Mouse (Mus musculus): ENCODE results near the gene Atoh8. TPM values are rescaled to one million over a fixed set of nuclear protein-coding genes. Genes with fewer than 3 reads are reported as not detected.

Gene Atoh8
- 1.7 and 3.1 TPM in 2 replicates for polyA plus RNA-seq (2012; rRNA removed)

GRCm38 (mm10) chr6:72235098-72235806, at the start of gene Atoh8:
Atoh8 (minus strand) TSS chr6:72235577.

Other genes with a start within 250 kb of the Atoh8 start
- gene St3gal5, start 138.0 kb downstream of the Atoh8 start, polyA plus RNA-seq (2012; rRNA removed) = 35.4 and 36.8 TPM in 2 replicates
- gene Sftpb, start 69.0 kb upstream of the Atoh8 start, polyA plus RNA-seq (2012; rRNA removed) = 0.26 and 0.39 TPM in 2 replicates
- 40.9 and 41.5 TPM in 2 replicates for gene Usp39, start 109.6 kb upstream of the Atoh8 start, polyA plus RNA-seq (2012; rRNA removed)
- gene 0610030E20Rik, start 111.7 kb upstream of the Atoh8 start, polyA plus RNA-seq (2012; rRNA removed) = 20.0 and 20.9 TPM in 2 replicates
- gene Tmem150a, start 119.9 kb upstream of the Atoh8 start, polyA plus RNA-seq (2012; rRNA removed) = 46.0 and 52.2 TPM in 2 replicates
- gene Rnf181, start 131.4 kb upstream of the Atoh8 start, polyA plus RNA-seq (2012; rRNA removed) = 60.0 and 60.7 TPM in 2 replicates
- 11.6 and 13.3 TPM in 2 replicates for gene Vamp5, start 144.9 kb upstream of the Atoh8 start, polyA plus RNA-seq (2012; rRNA removed)
- gene Vamp8, start 155.1 kb upstream of the Atoh8 start, polyA plus RNA-seq (2012; rRNA removed) = 16.6 and 18.5 TPM in 2 replicates
- 19.1 and 19.3 TPM in 2 replicates for gene Ggcx, start 178.7 kb upstream of the Atoh8 start, polyA plus RNA-seq (2012; rRNA removed)
- 287 and 303 TPM in 2 replicates for gene Mat2a, start 204.0 kb upstream of the Atoh8 start, polyA plus RNA-seq (2012; rRNA removed)

Data from central nervous system, embryonic 18 days (tissue).